Mouse (Mus musculus): ENCODE data around the gene Gm6169.

DNA sequence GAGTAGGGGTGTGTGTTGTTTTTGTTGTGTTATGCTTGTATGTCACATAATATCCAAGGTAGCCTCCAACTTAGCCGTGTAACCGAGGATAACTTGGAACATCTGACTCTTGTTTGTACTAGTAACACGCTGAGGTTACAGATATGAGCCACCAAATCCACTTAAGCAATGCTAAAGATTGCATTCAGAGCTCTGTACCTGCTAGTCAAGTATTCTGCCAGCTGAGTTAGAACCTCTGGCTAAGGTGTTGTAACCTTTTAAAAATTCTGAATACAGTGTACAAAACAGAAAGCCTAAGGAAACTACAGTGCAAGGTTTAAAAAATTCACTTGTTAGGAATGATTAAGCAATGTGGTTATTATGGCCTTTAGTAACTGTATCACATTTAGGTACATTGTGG lies 18.4 kb downstream of the Gm6169 start:
- TF ChIP-seq CTCF (IDR thresholded peaks at IDR 0.05; ENCODE audit: control insufficient read depth, insufficient read depth, low read length) (no peak), POLR2A (IDR thresholded peaks at IDR 0.05; ENCODE audit: borderline replicate concordance, control insufficient read depth, low read depth, low read length) (no peak)
